Comparison of ENCODE assay signal across 8 mouse cellular contexts in the genomic region with DNA sequence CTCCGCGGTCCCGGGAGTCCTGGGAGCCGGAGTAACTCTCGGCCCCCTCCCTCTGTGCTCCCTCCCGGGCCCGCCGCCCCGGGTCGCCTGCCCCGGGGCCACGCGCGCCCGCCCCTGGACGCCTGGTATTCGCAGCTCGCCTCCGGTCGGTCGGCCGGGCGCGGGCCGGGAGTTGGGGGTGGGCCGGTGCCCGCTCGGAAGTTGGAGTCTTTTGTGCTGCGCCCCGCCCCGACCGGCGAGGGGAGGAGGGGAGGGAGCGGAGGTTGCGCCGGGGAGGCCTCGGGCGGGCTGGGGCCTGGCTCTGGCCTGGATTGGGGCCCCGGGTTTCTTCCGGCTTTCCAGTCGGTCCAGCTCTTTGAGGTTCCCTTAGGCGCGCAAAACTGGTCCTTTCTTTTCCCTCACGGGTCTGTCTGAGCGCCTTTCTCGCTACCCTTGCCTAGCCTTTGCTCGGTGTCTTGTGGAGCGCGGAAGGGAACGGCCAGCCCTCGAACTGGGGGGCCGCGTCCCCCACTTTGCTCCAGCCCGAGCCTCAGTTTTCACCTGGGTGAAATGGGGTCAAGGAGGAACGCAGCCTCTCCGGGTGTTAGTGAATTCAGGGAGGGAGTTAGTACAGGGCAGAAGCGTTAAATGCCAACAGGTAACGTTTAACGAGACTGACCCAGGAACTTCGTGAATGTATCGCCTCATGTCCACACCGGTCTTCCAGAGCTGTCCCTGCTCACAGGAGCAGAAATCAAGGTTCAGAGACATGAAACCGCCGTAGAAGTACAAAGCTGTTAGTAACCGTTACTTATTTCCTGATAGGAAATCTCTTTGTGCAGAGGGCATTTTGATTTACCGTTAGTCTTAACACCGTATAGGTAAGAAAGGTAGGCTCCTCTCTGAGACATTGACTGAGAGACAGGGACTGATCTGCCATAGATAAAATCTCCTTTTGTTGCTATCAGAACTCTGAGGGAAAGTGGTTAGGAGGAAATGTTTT. TPM values are rescaled to one million over a fixed set of nuclear protein-coding genes. Genes with fewer than 3 reads are reported as not detected.
DNase-seq lines count a peak whose midpoint lies in the region; ATAC-seq and TF ChIP-seq lines count a peak whose summit lies in the region.

No protein-coding gene starts in this region.

- no peak for TF ChIP-seq POLR2A in kidney, adult 2 months (IDR thresholded peaks at IDR 0.05; ENCODE audit: low read depth, low read length)

- no peaks in the 10 kb centered on the region for H3K9me3 ChIP-seq in embryonic facial prominence, embryonic 11.5 days (replicated peaks; ENCODE audit: control insufficient read depth, low read length)
- no peaks in the 10 kb centered on the region for H3K9me3 ChIP-seq in limb, embryonic 15.5 days
- H3K9me3 ChIP-seq in midbrain, embryonic 16.5 days (replicated peaks; ENCODE audit: control insufficient read depth, low read length, poor library complexity, severe bottlenecking) = no peaks in the 10 kb centered on the region

- H3K27ac ChIP-seq in embryonic facial prominence, embryonic 11.5 days (replicated peaks; ENCODE audit: low read depth, low read length) = peak overlapping the region; percentile 90
- peak overlapping the region; percentile 97 for H3K27ac ChIP-seq in kidney, adult 2 months (ENCODE audit: insufficient read depth, low read depth, low read length)
- H3K27ac ChIP-seq in limb, embryonic 15.5 days = peak overlapping the region; percentile 99
- H3K27ac ChIP-seq in midbrain, embryonic 16.5 days (ENCODE audit: low read length) = peak overlapping the region; percentile 99

- peak overlapping the region; percentile 97 for H3K4me3 ChIP-seq in embryonic facial prominence, embryonic 11.5 days (ENCODE audit: low read depth, low read length)
- peak overlapping the region; percentile 88 for H3K4me3 ChIP-seq in kidney, adult 2 months (ENCODE audit: insufficient read depth, low read depth, low read length)
- H3K4me3 ChIP-seq in limb, embryonic 15.5 days = peak overlapping the region; percentile 98
- H3K4me3 ChIP-seq in midbrain, embryonic 16.5 days (ENCODE audit: low read depth, low read length) = peak overlapping the region; percentile 85

- H3K4me2 ChIP-seq in embryonic facial prominence, embryonic 11.5 days (ENCODE audit: low read depth, low read length) = peak overlapping the region; percentile 57
- peak overlapping the region; percentile 70 for H3K4me2 ChIP-seq in limb, embryonic 15.5 days
- peak overlapping the region; percentile 73 for H3K4me2 ChIP-seq in midbrain, embryonic 16.5 days (ENCODE audit: low read length)

- no peak; the same call in 1 of the 2 replicates for ATAC-seq in cerebellum, adult (ENCODE audit: insufficient number of reproducible peaks, low FRiP score, low TSS enrichment)
- peak; percentile 26; the same call in 1 of the 2 replicates for ATAC-seq in embryonic facial prominence, embryonic 11.5 days (replicated peaks; ENCODE audit: insufficient number of reproducible peaks, low FRiP score, low TSS enrichment, low read depth)
- 0 out of 2 replicates have a peak, but pooled peaks have one; percentile 2 for ATAC-seq in limb, embryonic 15.5 days (ENCODE audit: insufficient number of reproducible peaks, low FRiP score, low TSS enrichment, low read depth)
- peak; percentile 22 for ATAC-seq in midbrain, embryonic 16.5 days

- no peak for TF ChIP-seq CTCF in kidney, adult 2 months (conservative IDR thresholded peaks at IDR 0.05; ENCODE audit: insufficient read depth, insufficient read length, low read depth, low read length)

- peak overlapping the region; percentile 98 for H3K9ac ChIP-seq in embryonic facial prominence, embryonic 11.5 days (replicated peaks; ENCODE audit: low read length)
- H3K9ac ChIP-seq in limb, embryonic 15.5 days = peak overlapping the region; percentile 98
- peak overlapping the region; percentile 83 for H3K9ac ChIP-seq in midbrain, embryonic 16.5 days (ENCODE audit: low read depth, low read length)

- H3K27me3 ChIP-seq in embryonic facial prominence, embryonic 11.5 days (ENCODE audit: control insufficient read depth, insufficient read depth, low read length) = no peaks in the 10 kb centered on the region
- no peaks in the 10 kb centered on the region for H3K27me3 ChIP-seq in kidney, adult 2 months (replicated peaks; ENCODE audit: control insufficient read depth, insufficient read depth, low read length)
- no peaks in the 10 kb centered on the region for H3K27me3 ChIP-seq in limb, embryonic 15.5 days
- no peaks in the 10 kb centered on the region for H3K27me3 ChIP-seq in midbrain, embryonic 16.5 days (ENCODE audit: control insufficient read depth, insufficient read depth, low read depth, low read length)

- H3K36me3 ChIP-seq in embryonic facial prominence, embryonic 11.5 days (replicated peaks; ENCODE audit: control insufficient read depth, insufficient read depth, low read depth, low read length) = no peaks in the 10 kb centered on the region; the same call in 1 of the 2 replicates
- no peaks in the 10 kb centered on the region for H3K36me3 ChIP-seq in kidney, adult 2 months (ENCODE audit: control insufficient read depth, insufficient read depth, low read length)
- H3K36me3 ChIP-seq in limb, embryonic 15.5 days = no peaks in the 10 kb centered on the region
- no peaks in the 10 kb centered on the region for H3K36me3 ChIP-seq in midbrain, embryonic 16.5 days (ENCODE audit: control insufficient read depth, insufficient read depth, low read length)

- WGBS in embryonic facial prominence, embryonic 11.5 days = under 1% methylated on average over 64 of the region's 67 CpGs
- under 1% methylated on average over 65 of the region's 67 CpGs for WGBS in kidney, adult 2 months
- WGBS in limb, embryonic 15.5 days = under 1% methylated on average over 62 of the region's 67 CpGs
- WGBS in midbrain, embryonic 16.5 days = under 1% methylated on average over 64 of the region's 67 CpGs

- H3K4me1 ChIP-seq in embryonic facial prominence, embryonic 11.5 days (ENCODE audit: control insufficient read depth, insufficient read depth, low read length) = no peaks in the 10 kb centered on the region
- peaks cover 7% of the 10 kb centered on the region for H3K4me1 ChIP-seq in kidney, adult 2 months (ENCODE audit: control insufficient read depth, insufficient read depth, low read length)
- peaks cover 25% of the 10 kb centered on the region for H3K4me1 ChIP-seq in limb, embryonic 15.5 days
- peaks cover 32% of the 10 kb centered on the region for H3K4me1 ChIP-seq in midbrain, embryonic 16.5 days (ENCODE audit: control insufficient read depth, insufficient read depth, low read length)

- DNase-seq in cerebellum, adult 11 months = peak; percentile 68
- peak; percentile 74 for DNase-seq in embryonic facial prominence, embryonic 11.5 days (ENCODE audit: low spot score)
- DNase-seq in heart, adult 18-20 months = peak; percentile 86 to 91
- peak; percentile 91 for DNase-seq in kidney, adult 2 months
- DNase-seq in spleen, postnatal 14 days (ENCODE audit: low spot score in 2 of 2) = peak; percentile 62 to 71

RNA-seq across cellular contexts. Expression of gene a, which starts 0.8 kb away (rescaled TPM):
- 3.3 and 4.4 TPM in 2 replicates for polyA plus RNA-seq in embryonic facial prominence, embryonic 11.5 days (2014; fragmentation: Nextera tagmentation; extraction: Ambion mirVana)
- total RNA-seq in heart, adult 18-20 months (2021) = not detected
- not detected in 2 replicates for polyA plus RNA-seq in kidney, adult 2 months (2012; rRNA removed)
- polyA plus RNA-seq in limb, embryonic 15.5 days (2015; fragmentation: Nextera tagmentation; extraction: Ambion mirVana) = 16.4 and 21.4 TPM in 2 replicates
- 0.54 and 1.5 TPM in 2 replicates for polyA plus RNA-seq in midbrain, embryonic 16.5 days (2015; fragmentation: Nextera tagmentation; extraction: Ambion mirVana)

RNA-seq across cellular contexts. Expression of gene Raly, which starts 1.1 kb away (rescaled TPM):
- polyA plus RNA-seq in embryonic facial prominence, embryonic 11.5 days (2014; fragmentation: Nextera tagmentation; extraction: Ambion mirVana) = 67.2 and 80.0 TPM in 2 replicates
- 10 to 100 TPM; 92.5 to 93.4 TPM for total RNA-seq in heart, adult 18-20 months (2021)
- polyA plus RNA-seq in kidney, adult 2 months (2012; rRNA removed) = 152 and 163 TPM in 2 replicates
- 40.2 and 53.6 TPM in 2 replicates for polyA plus RNA-seq in limb, embryonic 15.5 days (2015; fragmentation: Nextera tagmentation; extraction: Ambion mirVana)
- polyA plus RNA-seq in midbrain, embryonic 16.5 days (2015; fragmentation: Nextera tagmentation; extraction: Ambion mirVana) = 24.0 and 27.3 TPM in 2 replicates

RNA-seq across cellular contexts. Expression of gene Gm14214, which starts 22.1 kb away (rescaled TPM):
- polyA plus RNA-seq in embryonic facial prominence, embryonic 11.5 days (2014; fragmentation: Nextera tagmentation; extraction: Ambion mirVana) = not detected in 2 replicates
- not detected for total RNA-seq in heart, adult 18-20 months (2021)
- polyA plus RNA-seq in kidney, adult 2 months (2012; rRNA removed) = not detected in 2 replicates
- polyA plus RNA-seq in limb, embryonic 15.5 days (2015; fragmentation: Nextera tagmentation; extraction: Ambion mirVana) = not detected in 2 replicates
- not detected in 2 replicates for polyA plus RNA-seq in midbrain, embryonic 16.5 days (2015; fragmentation: Nextera tagmentation; extraction: Ambion mirVana)
